Mouse (Mus musculus): Measurements from ENCODE around the gene Rtn4. TPM values are rescaled to one million over a fixed set of nuclear protein-coding genes. Genes with fewer than 3 reads are reported as not detected.

Gene Rtn4
- polyA plus RNA-seq, 1 experiment, result 48.0 TPM

GRCm38 (mm10) chr11:29774760-29775159 lies 82.0 kb downstream of the Rtn4 start:
- Histone ChIP-seq H3K4me1 (ENCODE audit: control insufficient read depth, insufficient read depth, insufficient read length, low read length) (no peaks in the 10 kb centered on the region), H3K27ac (ENCODE audit: insufficient read depth, low read depth, low read length) (no peak overlapping the region), H3K36me3 (ENCODE audit: control insufficient read depth, insufficient read depth, low read length) (no peaks in the 10 kb centered on the region), H3K27me3 (ENCODE audit: control insufficient read depth, insufficient read depth, low read length) (no peaks in the 10 kb centered on the region), H3K4me3 (ENCODE audit: low read depth, low read length) (no peak overlapping the region)
- WGBS, result 76% methylated on average over 2 of the region's 2 CpGs
- no peak for TF ChIP-seq CTCF (IDR thresholded peaks at IDR 0.05; ENCODE audit: extremely low read depth, insufficient read length, insufficient replicate concordance, low read depth, low read length)
- TF ChIP-seq POLR2A (IDR thresholded peaks at IDR 0.05; ENCODE audit: low read depth, low read length), result no peak

- no peak overlapping the region for H3K4me3 ChIP-seq (ENCODE audit: low read depth, low read length)
- H3K36me3 ChIP-seq (ENCODE audit: control insufficient read depth, insufficient read depth, low read length), result no peaks in the 10 kb centered on the region
- TF ChIP-seq POLR2A (IDR thresholded peaks at IDR 0.05; ENCODE audit: low read depth, low read length) (no peak), CTCF (IDR thresholded peaks at IDR 0.05; ENCODE audit: extremely low read depth, insufficient read length, insufficient replicate concordance, low read depth, low read length) (no peak)
- no peaks in the 10 kb centered on the region for H3K27me3 ChIP-seq (ENCODE audit: control insufficient read depth, insufficient read depth, low read length)
- no peak overlapping the region for H3K27ac ChIP-seq (ENCODE audit: insufficient read depth, low read depth, low read length)
- no peaks in the 10 kb centered on the region for H3K4me1 ChIP-seq (ENCODE audit: control insufficient read depth, insufficient read depth, insufficient read length, low read length)
These were observed 85.2 kb downstream of the Rtn4 start for GRCm38 (mm10) chr11:29777964-29778363.

GRCm38 (mm10) chr11:29778936-29779335 lies 86.2 kb downstream of the Rtn4 start:
- Histone ChIP-seq H3K27ac (ENCODE audit: insufficient read depth, low read depth, low read length) (no peak overlapping the region), H3K27me3 (ENCODE audit: control insufficient read depth, insufficient read depth, low read length) (no peaks in the 10 kb centered on the region), H3K4me1 (ENCODE audit: control insufficient read depth, insufficient read depth, insufficient read length, low read length) (no peaks in the 10 kb centered on the region), H3K4me3 (ENCODE audit: low read depth, low read length) (no peak overlapping the region), H3K36me3 (ENCODE audit: control insufficient read depth, insufficient read depth, low read length) (no peaks in the 10 kb centered on the region)
- 70% methylated on average over 3 of the region's 3 CpGs for WGBS
- TF ChIP-seq CTCF (IDR thresholded peaks at IDR 0.05; ENCODE audit: extremely low read depth, insufficient read length, insufficient replicate concordance, low read depth, low read length) (no peak), POLR2A (IDR thresholded peaks at IDR 0.05; ENCODE audit: low read depth, low read length) (no peak)

- TF ChIP-seq POLR2A (IDR thresholded peaks at IDR 0.05; ENCODE audit: low read depth, low read length) (no peak), CTCF (IDR thresholded peaks at IDR 0.05; ENCODE audit: extremely low read depth, insufficient read length, insufficient replicate concordance, low read depth, low read length) (no peak)
- H3K36me3 ChIP-seq (ENCODE audit: control insufficient read depth, insufficient read depth, low read length), result no peaks in the 10 kb centered on the region
- no peaks in the 10 kb centered on the region for H3K4me1 ChIP-seq (ENCODE audit: control insufficient read depth, insufficient read depth, insufficient read length, low read length)
- WGBS, result 50% methylated on average over 2 of the region's 2 CpGs
- H3K27me3 ChIP-seq (ENCODE audit: control insufficient read depth, insufficient read depth, low read length), result no peaks in the 10 kb centered on the region
- no peak overlapping the region for H3K27ac ChIP-seq (ENCODE audit: insufficient read depth, low read depth, low read length)
- H3K4me3 ChIP-seq (ENCODE audit: low read depth, low read length), result no peak overlapping the region
These were observed 86.8 kb downstream of the Rtn4 start for GRCm38 (mm10) chr11:29779409-29780026.

- WGBS, result 67% methylated on average over 6 of the region's 6 CpGs
These were observed 94.0 kb downstream of the Rtn4 start for GRCm38 (mm10) chr11:29786583-29787219.

GRCm38 (mm10) chr11:29787473-29787872 lies 94.7 kb downstream of the Rtn4 start:
- Histone ChIP-seq H3K4me3 (ENCODE audit: low read depth, low read length) (no peak overlapping the region), H3K27ac (ENCODE audit: insufficient read depth, low read depth, low read length) (peak overlapping the region; percentile 28; the same call in 1 of the 2 replicates), H3K27me3 (ENCODE audit: control insufficient read depth, insufficient read depth, low read length) (no peaks in the 10 kb centered on the region), H3K36me3 (ENCODE audit: control insufficient read depth, insufficient read depth, low read length) (no peaks in the 10 kb centered on the region), H3K4me1 (ENCODE audit: control insufficient read depth, insufficient read depth, insufficient read length, low read length) (peaks cover 2% of the 10 kb centered on the region; the same call in 1 of the 2 replicates)
- WGBS, result 11% methylated on average over 5 of the region's 5 CpGs
- no peak for TF ChIP-seq CTCF (IDR thresholded peaks at IDR 0.05; ENCODE audit: extremely low read depth, insufficient read length, insufficient replicate concordance, low read depth, low read length)
- TF ChIP-seq POLR2A (IDR thresholded peaks at IDR 0.05; ENCODE audit: low read depth, low read length), result no peak

More at GRCm38 (mm10) chr11:29786583-29787219, 94.0 kb downstream of the Rtn4 start:
- H3K27me3 ChIP-seq (ENCODE audit: control insufficient read depth, insufficient read depth, low read length), result no peaks in the 10 kb centered on the region
- no peaks in the 10 kb centered on the region for H3K36me3 ChIP-seq (ENCODE audit: control insufficient read depth, insufficient read depth, low read length)
- peaks cover 2% of the 10 kb centered on the region; the same call in 1 of the 2 replicates for H3K4me1 ChIP-seq (ENCODE audit: control insufficient read depth, insufficient read depth, insufficient read length, low read length)
- no peak overlapping the region for H3K27ac ChIP-seq (ENCODE audit: insufficient read depth, low read depth, low read length)
- TF ChIP-seq CTCF (IDR thresholded peaks at IDR 0.05; ENCODE audit: extremely low read depth, insufficient read length, insufficient replicate concordance, low read depth, low read length) (no peak), POLR2A (IDR thresholded peaks at IDR 0.05; ENCODE audit: low read depth, low read length) (no peak)
- H3K4me3 ChIP-seq (ENCODE audit: low read depth, low read length), result no peak overlapping the region

- WGBS, result 57% methylated on average over 1 of the region's 1 CpGs
- TF ChIP-seq POLR2A (IDR thresholded peaks at IDR 0.05; ENCODE audit: low read depth, low read length), result no peak
- Histone ChIP-seq H3K27me3 (ENCODE audit: control insufficient read depth, insufficient read depth, low read length) (no peaks in the 10 kb centered on the region), H3K4me1 (ENCODE audit: control insufficient read depth, insufficient read depth, insufficient read length, low read length) (peaks cover 2% of the 10 kb centered on the region; the same call in 1 of the 2 replicates), H3K36me3 (ENCODE audit: control insufficient read depth, insufficient read depth, low read length) (no peaks in the 10 kb centered on the region), H3K4me3 (ENCODE audit: low read depth, low read length) (no peak overlapping the region), H3K27ac (ENCODE audit: insufficient read depth, low read depth, low read length) (no peak overlapping the region)
These were observed 95.8 kb downstream of the Rtn4 start for GRCm38 (mm10) chr11:29788499-29788898.

All from small intestine, adult 2 months (tissue).